Mouse (Mus musculus) heart, embryonic 10.5 days (tissue): ENCODE data around the gene Ddx11. TPM values are rescaled to one million over a fixed set of nuclear protein-coding genes. Genes with fewer than 3 reads are reported as not detected.

Experiments
- DNase-seq: peaks from one replicate; pipeline ENCODE4 v3.0.0-alpha.2; 2017; ENCODE audit warnings: low spot score
- H3K27ac ChIP-seq: fragments of 300-500 bp; sonication (generic); 2 replicates; pipeline ENCODE4 v1.5.1; 2016; ENCODE audit warnings: mild to moderate bottlenecking
- H3K27me3 ChIP-seq: fragments of 300-500 bp; sonication (generic); 2 replicates; pipeline ENCODE4 v1.6.1; 2016; ENCODE audit warnings: mild to moderate bottlenecking; ENCODE audit not compliant: poor library complexity, insufficient read depth, severe bottlenecking
- H3K36me3 ChIP-seq: fragments of 300-500 bp; sonication (generic); 2 replicates; pipeline ENCODE4 v1.6.1; 2016; ENCODE audit warnings: mild to moderate bottlenecking, moderate library complexity
- H3K4me1 ChIP-seq: fragments of 300-500 bp; sonication (generic); 2 replicates; pipeline ENCODE4 v1.6.1; 2016; ENCODE audit warnings: mild to moderate bottlenecking
- H3K4me3 ChIP-seq: fragments of 300-500 bp; sonication (generic); 2 replicates; pipeline ENCODE4 v1.5.1; 2016; ENCODE audit warnings: mild to moderate bottlenecking, moderate library complexity
- H3K9me3 ChIP-seq: fragments of 300-500 bp; sonication (generic); 2 replicates; pipeline ENCODE4 v1.6.1; 2016; ENCODE audit warnings: mild to moderate bottlenecking, moderate library complexity
- WGBS: fragments of 180-500 bp; shearing (Covaris S2); methylation state at CpG from one replicate; pipeline ENCODE4 v1.1.7; 2016; 5-methylcytosine and 5-hydroxymethylcytosine counted together
- polyA plus RNA-seq: library from polyadenylated mRNA; unstranded; fragments of >200 nt; fragmentation: Nextera tagmentation; extraction: Ambion mirVana; gene quantifications from 2 replicates; pipeline ENCODE4 v1.2.1, GENCODE M21; 2016

The Ddx11 gene
- polyA plus RNA-seq, result 22.0 and 24.1 TPM in 2 replicates

DNA sequence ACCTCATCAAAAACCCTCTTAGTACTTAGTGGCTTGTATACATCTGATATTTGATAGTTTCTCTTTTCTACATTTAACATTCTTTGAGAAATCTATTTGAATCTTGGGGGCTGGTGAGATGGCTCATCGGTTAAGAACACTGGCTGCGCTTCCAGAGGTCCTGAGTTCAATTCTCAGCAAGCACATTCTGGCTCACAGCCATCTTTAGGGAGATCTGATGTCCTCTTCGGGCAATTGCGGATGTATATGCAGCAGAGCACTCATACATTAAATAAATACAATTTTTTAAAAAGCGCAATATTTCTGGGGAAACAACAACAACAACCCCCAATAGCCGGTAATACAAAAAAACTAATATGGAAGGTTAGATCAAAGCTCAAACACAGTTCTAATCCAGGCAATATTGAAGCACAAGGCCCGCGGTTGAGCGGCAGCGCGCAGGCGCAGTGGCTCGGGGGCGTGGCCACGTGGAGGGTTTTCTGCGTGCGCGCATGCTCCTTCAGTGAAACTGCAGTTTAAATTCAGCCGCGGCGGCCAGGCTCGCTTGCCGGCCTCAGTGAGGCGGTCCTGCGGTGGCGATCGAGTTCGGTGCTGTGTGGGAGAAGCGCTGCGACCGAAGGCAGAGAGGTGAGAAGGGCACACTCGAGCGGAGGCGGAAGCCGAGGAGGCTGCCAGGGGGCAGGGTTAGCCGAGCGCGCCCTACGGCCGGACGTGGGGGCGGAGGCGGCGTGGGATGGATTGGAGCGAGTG, at the start of gene Ddx11:
Gene Ddx11 (plus strand): TSS at position 455 of the 750 bp plus-strand sequence.
- peak; percentile 95 for DNase-seq
- WGBS, result 7% methylated on average over 45 of the region's 45 CpGs
- Histone ChIP-seq H3K27me3 (no peaks in the 10 kb centered on the region), H3K36me3 (peaks cover 40% of the 10 kb centered on the region), H3K4me1 (peaks cover 10% of the 10 kb centered on the region), H3K27ac (peak within 1 kb of the TSS; percentile 95), H3K9me3 (no peaks in the 10 kb centered on the region), H3K4me3 (peak within 1 kb of the TSS; percentile 88)

DNA sequence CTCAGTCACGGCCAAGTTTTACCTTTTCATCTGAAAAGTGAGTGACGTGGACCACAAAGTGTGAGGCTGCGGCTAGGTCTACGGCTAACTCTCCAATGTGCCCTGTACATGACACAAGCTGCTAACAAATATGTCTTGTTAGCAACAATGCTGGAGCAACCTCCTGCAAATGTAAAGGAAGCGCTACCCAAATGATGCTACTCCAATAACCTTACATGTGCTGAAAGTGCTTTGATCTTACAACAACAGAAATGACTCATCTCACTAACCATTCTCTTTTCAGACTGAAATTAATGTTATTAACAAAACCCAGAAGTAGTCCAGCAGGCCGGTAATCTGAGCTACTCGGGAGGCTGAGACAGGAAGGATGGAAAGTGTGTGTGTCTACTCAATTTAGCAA, 49.3 kb upstream of the Ddx11 start:
- DNase-seq, result no peak
- Histone ChIP-seq H3K27ac (no peak overlapping the region), H3K36me3 (0 out of 2 replicates have a peak, but pooled peaks cover 4% of the 10 kb centered on the region), H3K9me3 (no peaks in the 10 kb centered on the region), H3K4me1 (no peaks in the 10 kb centered on the region), H3K27me3 (no peaks in the 10 kb centered on the region), H3K4me3 (no peak overlapping the region)
- 87% methylated on average over 7 of the region's 7 CpGs for WGBS

DNA sequence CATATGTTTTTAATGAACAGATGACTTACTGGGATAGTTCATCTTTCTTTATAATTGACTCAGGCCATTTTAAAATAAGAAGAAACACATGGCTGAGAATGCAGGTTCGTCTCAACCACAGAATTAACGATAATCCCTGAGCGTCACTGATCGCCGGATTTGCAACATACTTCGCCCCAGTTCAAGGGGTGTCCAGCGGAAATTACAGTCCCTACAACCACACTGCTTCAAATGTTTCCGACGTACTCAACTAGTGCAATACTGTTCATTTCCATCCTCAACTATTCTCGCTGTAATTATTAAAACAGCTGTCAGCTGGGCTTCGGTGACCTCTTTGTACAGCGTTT, 47.5 kb upstream of the Ddx11 start:
- WGBS, result 15% methylated on average over 12 of the region's 12 CpGs
- peak overlapping the region; percentile 82 for H3K4me3 ChIP-seq
- DNase-seq, result no peak
- no peaks in the 10 kb centered on the region for H3K27me3 ChIP-seq
- no peaks in the 10 kb centered on the region for H3K9me3 ChIP-seq
- no peaks in the 10 kb centered on the region for H3K4me1 ChIP-seq
- peaks cover 21% of the 10 kb centered on the region for H3K36me3 ChIP-seq
- peak overlapping the region; percentile 89; the same call in 1 of the 2 replicates for H3K27ac ChIP-seq

DNA sequence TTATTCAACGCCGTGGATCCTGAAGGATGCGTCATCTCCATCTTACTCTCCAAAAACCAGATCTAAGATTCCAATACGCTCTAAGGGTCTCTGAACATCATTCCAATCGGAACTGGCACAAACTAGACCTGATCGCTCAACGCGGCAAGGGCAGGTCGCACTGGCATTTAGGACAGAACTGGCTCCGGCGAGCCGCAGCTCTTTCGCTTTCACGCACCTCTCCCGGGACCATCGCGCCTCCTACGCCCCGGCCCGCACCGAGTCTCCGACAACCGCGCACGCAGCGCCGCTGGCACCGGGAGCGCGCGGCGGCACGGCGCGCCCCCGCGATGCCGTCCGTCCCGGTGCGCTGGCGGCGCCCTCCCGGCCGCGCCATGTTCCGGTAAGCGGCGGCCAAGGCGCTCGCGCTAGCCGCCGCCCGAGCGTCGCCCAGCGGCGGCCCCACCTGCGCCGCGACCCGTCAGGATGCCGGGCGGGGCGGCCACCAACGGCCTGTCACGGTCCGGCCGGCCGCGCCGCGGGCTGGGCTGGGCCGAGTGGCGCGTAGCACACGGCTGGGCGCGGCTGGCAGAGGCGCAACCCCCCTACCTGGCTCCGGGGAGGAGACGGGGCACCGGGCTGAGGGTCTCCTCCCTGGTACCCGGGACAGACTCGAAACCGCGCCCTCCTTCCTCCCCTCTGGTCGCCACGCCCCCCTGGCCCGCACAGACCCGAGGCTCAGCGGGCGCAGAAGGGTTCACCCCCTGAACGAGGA, 47.0 kb upstream of the Ddx11 start:
- peak overlapping the region; percentile 89 for H3K27ac ChIP-seq

DNA sequence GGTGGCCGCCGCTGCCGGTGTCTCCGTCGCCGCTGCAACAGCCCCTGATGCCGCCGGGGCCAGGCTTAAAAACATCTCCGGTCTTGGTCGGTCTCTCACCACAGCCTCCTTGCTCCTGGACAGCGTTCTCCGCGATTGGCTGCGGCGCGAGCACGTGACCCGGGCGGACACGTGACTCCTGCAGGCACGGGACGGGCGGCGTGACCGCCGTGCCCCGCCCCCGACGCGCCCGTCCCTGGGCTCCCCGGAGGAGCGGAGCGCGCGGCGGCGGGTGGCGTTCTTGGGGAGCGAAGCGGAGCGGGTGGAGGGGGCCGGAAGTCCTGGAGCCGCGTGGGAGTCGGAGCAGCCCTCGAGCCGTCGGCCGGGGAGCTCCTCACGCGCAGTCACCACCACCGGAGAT, 46.4 kb upstream of the Ddx11 start, which contains the start of gene Ankrd12:
Gene Ankrd12 (minus strand): TSS at position 156 of the 400 bp plus-strand sequence.
- H3K4me3 ChIP-seq, result peak within 1 kb of the TSS; percentile 82
- H3K9me3 ChIP-seq, result no peaks in the 10 kb centered on the region
- under 1% methylated on average over 53 of the region's 53 CpGs for WGBS
- peak within 1 kb of the TSS; percentile 89 for H3K27ac ChIP-seq
- peaks cover 30% of the 10 kb centered on the region for H3K36me3 ChIP-seq
- no peaks in the 10 kb centered on the region for H3K27me3 ChIP-seq
- H3K4me1 ChIP-seq, result no peaks in the 10 kb centered on the region
- DNase-seq, result peak; percentile 97

More for the DNA sequence above, 47.0 kb upstream of the Ddx11 start:
- no peaks in the 10 kb centered on the region for H3K9me3 ChIP-seq
- DNase-seq, result no peak
- peaks cover 26% of the 10 kb centered on the region for H3K36me3 ChIP-seq
- no peaks in the 10 kb centered on the region for H3K27me3 ChIP-seq
- no peaks in the 10 kb centered on the region for H3K4me1 ChIP-seq
- H3K4me3 ChIP-seq, result peak overlapping the region; percentile 82
- under 1% methylated on average over 95 of the region's 95 CpGs for WGBS

DNA sequence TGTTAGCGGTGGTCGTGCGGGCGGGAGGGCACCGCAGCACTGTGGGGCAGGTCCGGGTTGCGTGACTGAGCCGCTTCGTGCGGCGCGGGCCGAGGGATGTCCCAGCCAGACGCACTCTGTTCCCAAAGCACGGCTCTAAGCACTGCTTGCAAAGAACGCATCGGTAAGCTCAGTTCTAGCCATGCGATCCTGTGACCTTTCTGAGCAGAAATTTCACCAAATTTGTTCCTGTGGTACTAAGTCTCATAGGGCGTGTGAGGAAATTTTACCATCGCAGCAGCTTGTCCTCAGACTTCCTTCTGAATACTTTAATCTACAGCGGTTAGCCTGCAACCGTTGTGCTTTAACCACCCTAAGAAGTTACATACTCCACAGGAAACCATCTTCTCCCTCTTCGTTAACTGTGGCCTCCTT, 45.9 kb upstream of the Ddx11 start:
- Histone ChIP-seq H3K27ac (peak overlapping the region; percentile 89), H3K4me3 (peak overlapping the region; percentile 82), H3K36me3 (peaks cover 31% of the 10 kb centered on the region), H3K27me3 (no peaks in the 10 kb centered on the region), H3K9me3 (no peaks in the 10 kb centered on the region), H3K4me1 (no peaks in the 10 kb centered on the region)
- DNase-seq, result no peak
- WGBS, result 1% methylated on average over 23 of the region's 23 CpGs

GRCm38 (mm10) chr17:66084486-66084885, 38.8 kb upstream of the Ddx11 start:
- Histone ChIP-seq H3K9me3 (no peaks in the 10 kb centered on the region), H3K27ac (no peak overlapping the region), H3K36me3 (peaks cover 69% of the 10 kb centered on the region), H3K4me3 (no peak overlapping the region), H3K27me3 (no peaks in the 10 kb centered on the region), H3K4me1 (no peaks in the 10 kb centered on the region; the same call in 1 of the 2 replicates)
- DNase-seq, result no peak
- WGBS, result 29% methylated on average over 1 of the region's 1 CpGs

GRCm38 (mm10) chr17:66085038-66085437, 38.3 kb upstream of the Ddx11 start:
- H3K4me1 ChIP-seq, result no peaks in the 10 kb centered on the region; the same call in 1 of the 2 replicates
- WGBS, result 81% methylated on average over 1 of the region's 1 CpGs
- DNase-seq, result no peak
- peaks cover 63% of the 10 kb centered on the region for H3K36me3 ChIP-seq
- no peaks in the 10 kb centered on the region for H3K9me3 ChIP-seq
- H3K4me3 ChIP-seq, result no peak overlapping the region
- H3K27me3 ChIP-seq, result no peaks in the 10 kb centered on the region
- no peak overlapping the region for H3K27ac ChIP-seq

DNA sequence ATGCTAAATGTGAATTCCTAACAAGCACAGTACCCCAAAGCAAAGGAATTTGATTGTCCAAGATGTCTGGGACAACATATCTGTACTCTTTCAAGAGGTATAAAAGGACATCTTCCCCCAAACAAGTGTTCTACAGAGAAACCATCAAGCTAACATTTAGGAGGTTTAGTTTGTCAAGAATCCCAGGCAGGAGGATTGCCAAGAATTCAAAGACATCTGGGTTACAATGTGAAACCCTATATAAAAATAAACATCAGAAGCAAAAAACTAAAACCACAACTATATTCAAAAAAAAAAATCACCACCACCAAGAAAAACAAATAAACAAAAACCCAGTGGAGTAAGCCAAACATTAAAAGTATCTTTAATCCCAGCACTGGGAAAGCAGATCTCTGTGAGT, 33.1 kb upstream of the Ddx11 start:
- H3K4me3 ChIP-seq, result no peak overlapping the region
- no peak for DNase-seq
- peaks cover 55% of the 10 kb centered on the region for H3K36me3 ChIP-seq
- no peaks in the 10 kb centered on the region for H3K9me3 ChIP-seq
- H3K27me3 ChIP-seq, result no peaks in the 10 kb centered on the region
- H3K4me1 ChIP-seq, result no peaks in the 10 kb centered on the region
- no peak overlapping the region for H3K27ac ChIP-seq

DNA sequence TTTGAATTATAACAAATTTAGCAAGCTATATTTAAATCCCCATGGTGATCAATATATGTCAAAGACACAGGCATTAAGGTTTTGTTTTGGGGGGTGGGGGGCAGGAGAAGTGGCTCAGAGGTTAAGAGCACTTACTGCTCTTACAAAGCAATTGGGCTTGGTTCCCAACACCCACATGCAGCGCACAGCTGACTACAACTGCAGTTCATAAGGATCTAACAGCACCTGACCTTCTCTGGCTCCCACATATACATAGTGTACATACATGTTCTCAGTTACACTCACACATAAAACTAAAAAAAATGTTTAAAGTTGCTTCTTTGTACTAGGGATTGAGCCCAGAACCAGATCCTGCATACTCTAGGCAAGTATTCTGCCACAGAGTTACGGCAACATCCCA, 31.9 kb upstream of the Ddx11 start:
- H3K27ac ChIP-seq, result no peak overlapping the region
- no peaks in the 10 kb centered on the region for H3K9me3 ChIP-seq
- peaks cover 44% of the 10 kb centered on the region for H3K36me3 ChIP-seq
- DNase-seq, result no peak
- WGBS, result 89% methylated on average over 2 of the region's 2 CpGs
- no peaks in the 10 kb centered on the region for H3K27me3 ChIP-seq
- H3K4me1 ChIP-seq, result no peaks in the 10 kb centered on the region
- H3K4me3 ChIP-seq, result no peak overlapping the region

- no peak for DNase-seq
- H3K4me1 ChIP-seq, result no peaks in the 10 kb centered on the region
- WGBS, result 94% methylated on average over 2 of the region's 2 CpGs
- H3K9me3 ChIP-seq, result no peaks in the 10 kb centered on the region
- H3K4me3 ChIP-seq, result no peak overlapping the region
- H3K36me3 ChIP-seq, result peaks cover 38% of the 10 kb centered on the region
- H3K27ac ChIP-seq, result no peak overlapping the region
- no peaks in the 10 kb centered on the region for H3K27me3 ChIP-seq
Observed at GRCm38 (mm10) chr17:66092065-66092464, 31.3 kb upstream of the Ddx11 start.

DNA sequence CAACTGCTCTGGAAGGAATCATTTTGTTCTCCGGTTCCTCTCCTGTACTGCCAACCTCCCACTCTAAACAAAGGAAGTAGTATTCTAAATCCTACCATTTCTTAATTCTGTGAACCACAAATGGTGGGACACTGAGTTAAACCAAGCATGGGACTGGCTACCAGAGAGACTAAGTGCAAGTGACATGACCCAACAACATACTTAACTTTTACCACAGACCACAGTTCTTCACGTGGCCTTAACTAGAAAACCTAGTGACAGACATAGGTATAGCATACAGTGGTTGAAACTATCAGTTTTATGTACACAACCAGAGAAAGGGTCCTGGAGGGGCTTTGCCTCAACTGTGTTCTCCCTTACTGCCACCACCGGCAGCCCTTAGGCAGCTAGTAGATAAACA, 30.7 kb upstream of the Ddx11 start:
- Histone ChIP-seq H3K27ac (no peak overlapping the region), H3K27me3 (no peaks in the 10 kb centered on the region), H3K4me1 (no peaks in the 10 kb centered on the region), H3K36me3 (peaks cover 32% of the 10 kb centered on the region), H3K9me3 (no peaks in the 10 kb centered on the region), H3K4me3 (no peak overlapping the region)
- no peak for DNase-seq
- 85% methylated on average over 3 of the region's 3 CpGs for WGBS
